Mouse (Mus musculus) left cerebral cortex, adult 11 months (tissue): ENCODE data around the gene Prkce.

ENCODE experiments used
- DNase-seq: peaks from one replicate; pipeline ENCODE4 v3.0.0; 2022; ENCODE audit warnings: low spot score

Gene Prkce

DNA sequence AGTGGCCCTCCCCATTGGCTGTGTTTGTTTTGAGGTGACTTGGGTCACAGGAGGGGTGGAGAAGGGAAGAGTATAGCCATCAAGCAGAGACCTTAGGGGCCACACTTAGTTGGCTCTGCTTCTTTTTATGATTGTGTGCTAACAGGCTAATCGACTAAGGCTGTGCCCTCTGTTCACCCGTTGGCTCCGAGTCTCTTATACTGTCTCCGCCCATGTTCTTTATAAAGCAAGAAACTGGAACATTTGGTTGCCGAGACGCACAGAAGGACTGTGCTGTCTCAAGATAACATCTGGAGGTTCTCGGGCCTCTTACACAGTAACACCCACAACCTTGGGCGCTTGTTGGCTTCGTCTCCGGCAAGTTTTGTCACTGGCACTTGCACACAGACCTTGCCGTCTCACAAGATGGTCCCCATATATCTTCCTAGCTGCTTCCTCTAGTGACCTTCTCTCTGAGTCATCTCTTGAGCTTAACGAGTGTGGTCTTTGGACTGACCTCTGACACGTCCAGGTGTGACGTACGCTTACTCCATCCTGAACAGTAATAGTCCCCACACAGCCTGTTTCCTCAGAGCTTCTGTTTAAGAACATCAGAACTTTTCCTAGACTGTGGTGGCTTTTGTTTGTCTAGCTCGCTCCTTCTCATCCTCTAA, 406.1 kb downstream of the Prkce start:
- DNase-seq = no peak

DNA sequence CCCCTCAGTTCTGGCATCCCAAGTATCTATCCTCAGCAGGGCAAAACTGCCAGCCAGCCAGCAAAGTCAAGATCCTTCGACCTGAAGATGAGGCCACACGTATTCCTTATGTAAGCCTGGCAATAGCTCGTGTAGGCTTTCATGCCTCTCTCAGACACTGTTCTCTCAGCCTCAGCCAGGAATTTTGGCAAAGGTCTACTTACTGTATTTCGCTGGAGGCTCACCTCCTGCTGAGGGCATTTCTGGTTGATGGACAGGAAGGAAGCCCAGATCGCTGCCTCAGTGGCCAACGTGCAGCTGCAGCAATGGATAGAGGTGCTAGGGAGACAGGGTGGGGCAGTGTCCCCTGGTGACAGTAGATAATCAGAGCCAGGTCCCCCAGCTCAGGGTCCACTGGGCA, 413.1 kb downstream of the Prkce start:
- DNase-seq = no peak

- no peak for DNase-seq
These were observed 414.8 kb downstream of the Prkce start for GRCm38 (mm10) chr17:86582341-86582740.

DNA sequence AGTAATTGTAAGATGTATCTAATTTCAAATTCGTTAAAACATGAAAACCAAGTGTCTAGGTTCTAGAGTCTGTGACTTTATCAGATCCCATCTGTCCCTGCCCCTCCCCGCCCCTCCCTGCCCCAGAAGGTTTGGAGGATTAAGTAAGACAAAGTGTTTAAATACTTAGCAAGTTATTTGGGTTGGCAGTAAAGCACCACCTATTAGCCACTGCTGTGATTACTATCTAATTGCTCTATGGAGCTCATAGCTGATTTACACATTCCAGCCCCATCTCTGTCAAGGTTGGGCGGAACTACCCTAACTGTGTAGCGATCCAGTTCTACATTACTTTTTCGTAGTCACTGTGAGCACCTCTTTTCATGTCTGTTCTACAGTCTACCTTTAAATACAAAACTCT, 418.9 kb downstream of the Prkce start:
- DNase-seq = no peak

GRCm38 (mm10) chr17:86588704-86589449, 421.3 kb downstream of the Prkce start:
- no peak for DNase-seq

GRCm38 (mm10) chr17:86589681-86590080, 422.1 kb downstream of the Prkce start:
- no peak for DNase-seq

- DNase-seq = no peak
These were observed 423.7 kb downstream of the Prkce start for GRCm38 (mm10) chr17:86591241-86591640.

- DNase-seq = no peak
These were observed 425.5 kb downstream of the Prkce start for GRCm38 (mm10) chr17:86592991-86593586.

- no peak for DNase-seq
These were observed 427.9 kb downstream of the Prkce start for GRCm38 (mm10) chr17:86595526-86595925.

GRCm38 (mm10) chr17:86601116-86601515, 433.5 kb downstream of the Prkce start:
- DNase-seq = no peak

- DNase-seq = no peak
These were observed 434.3 kb downstream of the Prkce start for GRCm38 (mm10) chr17:86601901-86602300.

DNA sequence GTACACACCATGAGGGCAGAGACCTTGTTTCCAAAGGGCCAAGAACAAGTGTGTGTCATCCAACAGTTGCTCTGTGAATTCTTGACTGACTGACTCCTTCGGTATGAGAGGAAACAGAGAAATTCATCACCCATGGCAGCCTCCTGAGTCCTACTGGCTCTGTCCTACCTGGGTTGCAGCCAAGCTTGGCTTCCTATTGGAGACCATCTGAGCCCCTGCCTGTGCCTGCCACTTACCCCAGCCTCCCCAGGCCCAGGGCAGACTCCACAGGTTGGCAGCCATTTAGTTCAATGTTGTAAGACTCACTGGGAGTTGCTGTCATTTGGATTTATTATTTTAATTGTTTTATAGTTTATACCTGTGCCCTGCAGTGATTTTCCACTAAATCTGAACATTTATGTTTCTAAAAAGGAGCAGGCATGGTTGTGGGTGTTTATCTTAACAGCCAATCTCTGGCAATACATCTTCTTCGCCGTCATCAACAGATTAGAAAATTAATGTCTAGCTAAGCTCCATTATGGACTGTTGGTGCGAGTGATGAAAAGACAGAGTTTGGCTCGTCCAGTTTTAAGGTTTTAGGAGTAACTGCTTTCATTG, 436.4 kb downstream of the Prkce start:
- DNase-seq = no peak

GRCm38 (mm10) chr17:86607981-86608380, 440.4 kb downstream of the Prkce start:
- DNase-seq = no peak

DNA sequence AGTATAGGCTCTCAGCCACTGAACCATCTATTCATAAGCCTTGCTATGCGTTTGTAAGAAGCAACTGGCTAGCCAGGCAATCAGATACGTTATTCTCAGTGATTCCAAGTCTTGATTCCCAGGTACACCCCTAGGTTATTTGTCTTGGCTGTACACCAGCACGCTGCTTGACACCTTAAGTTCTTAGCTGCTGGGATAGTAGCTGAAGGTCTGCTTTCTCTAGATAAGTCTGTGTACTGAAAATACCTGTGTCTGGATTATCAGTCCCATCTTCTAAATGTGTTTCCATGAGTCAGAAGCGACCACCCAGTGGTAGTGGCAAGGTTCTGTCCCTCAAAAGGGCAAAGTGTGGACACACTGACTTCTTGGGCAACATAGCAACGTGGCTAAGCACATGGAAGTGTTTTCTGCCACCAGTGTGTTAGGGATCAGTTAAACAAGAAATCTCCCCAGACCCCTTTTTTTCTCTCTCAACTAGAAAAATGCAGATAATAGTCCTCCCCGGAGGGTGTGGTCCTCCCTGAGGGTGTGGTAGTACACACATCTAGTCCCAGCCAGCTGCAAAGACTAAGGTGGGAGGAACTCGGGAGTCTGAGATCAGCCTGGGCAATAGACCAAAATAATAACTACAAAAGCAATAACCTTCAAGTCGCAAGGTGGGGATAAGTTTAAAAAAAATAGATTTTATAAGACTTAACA, 442.8 kb downstream of the Prkce start:
- no peak for DNase-seq

DNA sequence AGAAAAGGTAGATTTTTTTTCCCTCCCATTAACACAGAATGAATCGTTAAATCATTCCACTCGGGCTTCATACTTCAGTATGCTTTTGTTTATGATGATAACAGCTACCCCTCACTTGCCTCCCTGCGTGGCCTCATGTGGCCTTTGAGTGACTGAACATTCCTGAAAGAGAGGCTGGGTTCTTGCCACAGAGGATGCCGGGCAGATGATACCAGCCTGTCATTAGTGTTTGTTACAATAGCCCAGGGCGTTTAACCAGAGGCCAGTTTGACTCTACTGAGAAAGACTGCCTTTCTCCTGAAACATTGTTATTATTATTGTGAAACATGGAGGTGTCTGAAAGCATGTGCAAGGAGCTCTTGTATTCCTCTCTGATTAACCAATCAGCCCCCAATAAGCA, 444.2 kb downstream of the Prkce start:
- DNase-seq = no peak

GRCm38 (mm10) chr17:86615592-86616291, 448.2 kb downstream of the Prkce start:
- no peak for DNase-seq

DNA sequence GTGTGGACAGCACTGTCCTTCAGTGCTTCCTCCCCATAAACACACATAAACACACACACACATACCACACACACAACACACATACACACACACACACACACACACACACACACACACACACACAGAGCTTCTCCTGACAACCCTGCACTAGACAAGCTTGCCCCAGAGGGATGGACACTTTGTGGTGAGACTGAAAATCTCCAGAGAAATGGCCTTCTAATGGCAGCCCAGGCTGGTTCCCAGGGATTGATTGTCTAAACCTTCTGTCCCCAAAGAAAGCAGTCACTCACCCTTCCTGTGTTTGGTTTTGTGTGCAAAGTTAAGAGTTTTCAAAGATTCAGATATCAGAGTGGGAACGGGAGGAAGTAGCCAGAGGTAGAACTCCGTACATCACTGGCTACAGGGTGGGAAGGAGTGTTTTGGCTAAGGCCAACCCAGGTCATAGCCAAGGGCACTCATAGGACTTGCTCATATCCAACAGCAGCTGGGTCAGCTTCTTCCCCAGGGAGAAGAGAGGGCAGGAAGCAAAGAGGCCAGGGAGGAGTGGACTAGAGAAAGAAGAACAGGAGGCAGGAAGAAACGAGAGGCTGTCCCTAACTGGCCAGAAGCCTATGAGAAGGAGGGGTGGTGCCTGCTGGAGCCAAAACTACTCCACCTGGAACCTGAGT, 450.1 kb downstream of the Prkce start:
- DNase-seq = no peak

DNA sequence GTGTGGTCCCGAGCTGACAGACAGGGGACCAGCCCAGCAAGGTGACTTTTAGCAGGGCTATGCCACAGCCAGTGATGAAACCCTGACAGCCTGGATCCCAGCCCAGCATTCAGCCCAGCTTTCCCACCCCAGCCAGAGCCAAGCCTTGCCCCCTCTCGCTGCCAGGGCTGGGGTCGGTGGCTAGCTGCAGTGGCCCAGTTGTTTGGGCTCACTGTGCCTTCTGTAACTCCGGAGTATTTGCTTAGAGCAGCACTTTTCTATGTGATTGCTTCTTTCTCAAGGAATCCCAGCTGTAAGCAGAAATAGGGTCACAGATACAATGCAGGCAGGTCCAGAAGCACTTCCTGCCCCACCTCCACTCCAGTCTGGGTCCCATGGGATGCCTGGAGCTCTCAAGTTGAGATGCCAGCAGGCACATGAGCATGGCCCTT, 450.9 kb downstream of the Prkce start:
- no peak for DNase-seq

- DNase-seq = no peak
These were observed 455.3 kb downstream of the Prkce start for GRCm38 (mm10) chr17:86622862-86623261.

- no peak for DNase-seq
These were observed 458.9 kb downstream of the Prkce start for GRCm38 (mm10) chr17:86626523-86626922.

GRCm38 (mm10) chr17:86633131-86633530, 465.5 kb downstream of the Prkce start:
- no peak for DNase-seq
